Mouse (Mus musculus) midbrain, embryonic 14.5 days (tissue): ENCODE data around the gene Cyba. TPM values are rescaled to one million over a fixed set of nuclear protein-coding genes. Genes with fewer than 3 reads are reported as not detected.

Source experiments
- ATAC-seq: fragments of 200-750 bp; cut with Nextera tagmentation; 2 replicates; pipeline ENCODE4 v1.8.0; 2017; ENCODE audit warnings: moderate number of reproducible peaks, moderate library complexity; ENCODE audit not compliant: low FRiP score, low TSS enrichment
- DNase-seq: peaks from one replicate; pipeline ENCODE4 v3.0.0-alpha.2; 2015
- H3K27ac ChIP-seq: fragments of 300-500 bp; sonication (generic); replicated peaks from 2 replicates; pipeline ENCODE4 v1.5.1; 2014; ENCODE audit warnings: mild to moderate bottlenecking, low read depth, low read length, moderate library complexity
- H3K27me3 ChIP-seq: fragments of 300-500 bp; sonication (generic); 2 replicates; pipeline ENCODE4 v1.6.1; 2014; ENCODE audit warnings: low read length, control low read depth, mixed read lengths; ENCODE audit not compliant: control insufficient read depth, insufficient read depth
- H3K36me3 ChIP-seq: fragments of 300-500 bp; sonication (generic); 2 replicates; pipeline ENCODE4 v1.6.1; 2014; ENCODE audit warnings: low read length, control low read depth; ENCODE audit not compliant: control insufficient read depth, insufficient read depth
- H3K4me1 ChIP-seq: fragments of 300-500 bp; sonication (generic); 2 replicates; pipeline ENCODE4 v1.6.1; 2014; ENCODE audit warnings: mild to moderate bottlenecking, antibody characterized with exemption, low read length, control low read depth; ENCODE audit not compliant: control insufficient read depth, insufficient read depth
- H3K4me2 ChIP-seq: fragments of 300-500 bp; sonication (generic); 2 replicates; pipeline ENCODE4 v1.6.1; 2014; ENCODE audit warnings: mild to moderate bottlenecking, low read length, moderate library complexity
- H3K4me3 ChIP-seq: fragments of 300-500 bp; sonication (generic); replicated peaks from 2 replicates; pipeline ENCODE4 v1.5.1; 2014; ENCODE audit warnings: low read depth, low read length
- H3K9ac ChIP-seq: fragments of 300-500 bp; sonication (generic); replicated peaks from 2 replicates; pipeline ENCODE4 v1.6.1; 2014; ENCODE audit warnings: mild to moderate bottlenecking, low read length, moderate library complexity
- H3K9me3 ChIP-seq: fragments of 300-500 bp; sonication (generic); 2 replicates; pipeline ENCODE4 v1.6.1; 2016; ENCODE audit warnings: low read length, control low read depth, mixed read lengths; ENCODE audit not compliant: control insufficient read depth
- WGBS: fragments of 180-500 bp; shearing (Covaris S2); extraction: QIAGEN DNeasy Blood & Tissue Kit; methylation state at CpG from one replicate; pipeline ENCODE4 v1.1.7; 2014; 5-methylcytosine and 5-hydroxymethylcytosine counted together
- polyA plus RNA-seq: library from polyadenylated mRNA; unstranded; fragments of >200 nt; fragmentation: Nextera tagmentation; extraction: Ambion mirVana; gene quantifications from 2 replicates; pipeline ENCODE4 v1.2.1, GENCODE M21; 2014

Gene Cyba
- polyA plus RNA-seq, 1 experiment from 2014 or later, result 36.2 TPM

DNA sequence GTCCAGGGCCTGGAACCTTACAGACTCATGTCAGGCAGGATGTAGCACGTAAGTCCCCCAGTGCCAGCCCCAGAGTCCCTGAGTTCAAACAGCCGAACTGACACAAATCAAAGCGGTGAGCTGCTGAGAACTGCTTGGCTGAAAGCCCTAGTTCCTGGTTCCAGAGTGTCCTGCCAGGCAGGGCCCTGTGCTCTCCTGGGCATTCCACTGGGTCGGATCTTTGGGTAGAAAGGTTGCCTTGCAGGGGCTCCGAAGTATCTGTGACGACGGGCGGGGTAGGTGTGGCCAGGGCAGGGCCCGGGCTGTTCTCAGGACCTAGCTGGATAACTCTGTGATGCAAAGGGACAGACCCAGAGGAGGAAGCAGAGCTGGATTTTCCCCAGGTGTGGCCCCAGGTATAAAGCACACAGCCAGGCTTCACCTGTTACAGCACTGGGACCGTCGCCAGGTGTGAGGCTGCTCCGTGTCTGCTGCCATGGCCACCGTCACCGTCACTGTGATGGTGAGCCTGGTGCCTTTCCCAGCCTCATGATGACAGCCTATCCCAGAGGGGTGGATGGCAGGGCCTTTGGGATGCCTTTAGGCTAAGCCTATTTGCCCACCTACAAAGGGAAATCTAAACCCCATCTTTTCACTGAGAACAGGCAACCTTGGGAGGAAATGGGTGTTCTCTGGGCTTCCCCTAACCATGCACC lies 11.2 kb downstream of the Cyba start, which contains the start of gene Il17c:
Il17c (plus strand) TSS at position 645 of the 695 bp plus-strand sequence.
- Histone ChIP-seq H3K4me3 (no peak within 1 kb of the TSS), H3K9me3 (no peaks in the 10 kb centered on the region), H3K4me2 (no peak within 1 kb of the TSS), H3K27ac (no peak within 1 kb of the TSS), H3K4me1 (no peaks in the 10 kb centered on the region), H3K27me3 (no peaks in the 10 kb centered on the region), H3K36me3 (peaks cover 26% of the 10 kb centered on the region), H3K9ac (no peak within 1 kb of the TSS)
- ATAC-seq, result no peak
- no peak for DNase-seq
- 84% methylated on average over 14 of the region's 14 CpGs for WGBS

- no peak overlapping the region for H3K4me2 ChIP-seq
- H3K36me3 ChIP-seq, result peaks cover 40% of the 10 kb centered on the region
- DNase-seq (no peak), ATAC-seq (no peak)
- WGBS, result 66% methylated on average over 9 of the region's 9 CpGs
- no peaks in the 10 kb centered on the region for H3K9me3 ChIP-seq
- H3K27me3 ChIP-seq, result no peaks in the 10 kb centered on the region
- no peaks in the 10 kb centered on the region for H3K4me1 ChIP-seq
- no peak overlapping the region for H3K27ac ChIP-seq
- H3K4me3 ChIP-seq, result no peak overlapping the region
- no peak overlapping the region for H3K9ac ChIP-seq
Observed at GRCm38 (mm10) chr8:122419881-122420555, 12.7 kb downstream of the Cyba start.

DNA sequence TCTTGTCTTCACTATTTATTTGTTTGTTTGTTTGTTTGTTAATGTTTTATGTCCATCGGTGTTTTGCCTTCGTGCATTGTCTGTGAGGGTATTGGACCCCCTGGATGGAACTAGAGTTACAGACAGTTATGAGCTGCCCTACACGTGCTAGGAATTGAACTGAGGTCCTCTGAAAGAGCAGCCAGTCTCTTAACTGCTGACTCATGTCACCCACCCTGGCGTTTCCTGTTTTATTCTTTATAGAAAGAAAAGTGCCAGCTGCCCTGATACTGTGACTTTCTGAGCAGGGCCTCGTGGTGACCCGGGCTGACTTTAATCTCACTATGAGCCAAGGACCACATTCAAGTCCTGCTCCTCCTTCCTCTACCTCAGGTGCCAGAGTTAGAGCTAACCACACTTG lies 17.2 kb downstream of the Cyba start:
- no peak overlapping the region for H3K27ac ChIP-seq
- DNase-seq (no peak), ATAC-seq (no peak)
- no peak overlapping the region for H3K4me3 ChIP-seq
- 90% methylated on average over 6 of the region's 6 CpGs for WGBS
- peaks cover 85% of the 10 kb centered on the region for H3K36me3 ChIP-seq
- H3K9ac ChIP-seq, result no peak overlapping the region
- H3K4me1 ChIP-seq, result no peaks in the 10 kb centered on the region
- no peaks in the 10 kb centered on the region for H3K27me3 ChIP-seq
- no peak overlapping the region for H3K4me2 ChIP-seq
- H3K9me3 ChIP-seq, result no peaks in the 10 kb centered on the region

DNA sequence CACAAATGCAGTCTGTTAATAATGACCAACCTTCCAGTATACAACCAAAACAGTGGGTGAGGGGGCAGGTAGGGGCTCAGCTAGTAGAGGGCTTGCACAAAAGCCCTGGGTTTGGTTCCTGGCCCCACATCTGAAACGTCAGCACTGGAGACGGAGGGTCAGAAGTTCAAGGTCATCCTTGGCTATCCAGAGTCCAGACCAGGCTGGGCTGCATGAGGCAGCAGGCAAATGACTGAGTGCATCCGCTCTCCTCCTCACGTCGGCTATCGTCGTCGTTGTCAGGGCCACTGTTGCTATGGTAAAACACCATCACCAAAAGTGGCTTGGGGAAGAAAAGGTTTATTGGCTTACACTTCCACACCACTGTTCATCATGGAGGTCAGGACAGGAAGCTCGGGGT lies 18.4 kb downstream of the Cyba start:
- Histone ChIP-seq H3K4me1 (no peaks in the 10 kb centered on the region), H3K4me2 (no peak overlapping the region), H3K4me3 (no peak overlapping the region), H3K9ac (no peak overlapping the region), H3K36me3 (peaks cover 97% of the 10 kb centered on the region), H3K27me3 (no peaks in the 10 kb centered on the region), H3K27ac (no peak overlapping the region), H3K9me3 (no peaks in the 10 kb centered on the region)
- ATAC-seq, result no peak
- no peak for DNase-seq
- 91% methylated on average over 9 of the region's 9 CpGs for WGBS

DNA sequence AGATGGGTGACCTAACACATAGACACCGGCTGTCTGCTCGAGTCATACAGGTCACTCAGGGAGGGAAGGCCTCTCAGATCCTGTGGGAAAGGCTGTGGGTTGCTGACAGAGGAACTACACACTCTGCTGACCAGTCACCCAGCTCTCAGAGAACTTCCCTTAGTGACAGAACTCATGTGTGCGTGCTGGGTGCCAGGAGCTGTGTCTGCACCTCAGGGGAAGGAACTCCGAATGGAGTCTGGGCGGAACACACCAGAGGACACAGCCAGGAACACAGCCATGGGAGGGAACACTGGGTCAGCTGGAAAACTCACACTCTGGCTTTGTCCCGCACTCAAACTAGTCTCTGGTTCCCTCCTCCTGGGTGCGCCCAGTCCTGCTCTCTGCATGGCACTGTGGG lies 25.1 kb downstream of the Cyba start:
- Histone ChIP-seq H3K36me3 (peaks cover 99% of the 10 kb centered on the region), H3K27me3 (no peaks in the 10 kb centered on the region), H3K9me3 (no peaks in the 10 kb centered on the region), H3K4me3 (no peak overlapping the region), H3K4me2 (no peak overlapping the region), H3K27ac (no peak overlapping the region), H3K4me1 (no peaks in the 10 kb centered on the region), H3K9ac (no peak overlapping the region)
- ATAC-seq (no peak), DNase-seq (no peak)
- 94% methylated on average over 7 of the region's 7 CpGs for WGBS

- Histone ChIP-seq H3K4me3 (no peak overlapping the region), H3K27me3 (no peaks in the 10 kb centered on the region), H3K36me3 (peaks cover 99% of the 10 kb centered on the region), H3K4me2 (no peak overlapping the region), H3K9me3 (no peaks in the 10 kb centered on the region), H3K9ac (no peak overlapping the region), H3K4me1 (no peaks in the 10 kb centered on the region), H3K27ac (no peak overlapping the region)
- DNase-seq, result no peak
- no peak for ATAC-seq
- 95% methylated on average over 9 of the region's 9 CpGs for WGBS
Observed at GRCm38 (mm10) chr8:122405146-122405805, 27.5 kb downstream of the Cyba start.

DNA sequence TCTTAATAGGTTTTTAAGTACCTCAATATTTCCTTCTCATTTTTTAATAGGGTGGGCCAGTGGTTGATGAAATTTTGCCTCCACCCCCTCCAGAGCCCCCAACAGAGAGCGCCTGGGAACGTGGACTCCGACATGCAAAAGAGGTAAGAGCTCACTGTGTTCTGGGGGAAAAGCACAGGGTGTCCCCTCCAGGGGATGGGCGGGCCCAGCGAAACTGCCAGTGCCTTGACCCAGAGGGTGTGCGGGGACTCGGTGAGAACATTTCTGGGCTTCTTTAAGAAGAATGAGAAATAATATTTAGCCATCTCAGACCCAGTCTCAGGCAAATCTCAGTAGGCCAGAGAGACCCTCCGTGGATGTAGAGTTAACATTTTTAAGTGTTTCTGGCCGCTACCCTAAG lies 34.5 kb downstream of the Cyba start:
- Histone ChIP-seq H3K4me2 (no peak overlapping the region), H3K36me3 (peaks cover 94% of the 10 kb centered on the region), H3K9ac (no peak overlapping the region), H3K27me3 (no peaks in the 10 kb centered on the region), H3K9me3 (no peaks in the 10 kb centered on the region), H3K4me1 (no peaks in the 10 kb centered on the region), H3K4me3 (no peak overlapping the region), H3K27ac (no peak overlapping the region)
- DNase-seq, result no peak
- ATAC-seq, result no peak
- WGBS, result 96% methylated on average over 9 of the region's 9 CpGs

DNA sequence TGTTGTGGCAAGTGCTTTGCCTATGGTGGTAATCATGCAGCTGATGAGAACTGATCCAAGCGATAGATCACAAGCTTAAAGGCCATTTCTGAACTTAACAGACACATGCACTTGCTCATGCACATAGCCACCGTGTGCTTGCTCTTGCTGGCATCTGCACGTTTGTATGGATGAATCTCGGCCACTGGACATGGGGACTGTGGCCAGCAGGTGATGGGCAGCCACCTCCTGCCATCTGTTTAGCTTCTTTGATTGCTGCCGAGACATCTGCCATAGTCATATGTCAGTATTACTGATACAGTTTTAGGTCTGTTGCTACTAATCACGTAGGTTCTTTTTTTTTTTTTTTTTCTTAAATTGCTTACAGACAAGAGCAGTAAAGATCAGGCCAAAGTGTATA lies 37.4 kb downstream of the Cyba start:
- no peaks in the 10 kb centered on the region for H3K27me3 ChIP-seq
- H3K27ac ChIP-seq, result no peak overlapping the region
- no peaks in the 10 kb centered on the region for H3K9me3 ChIP-seq
- no peaks in the 10 kb centered on the region for H3K4me1 ChIP-seq
- peaks cover 89% of the 10 kb centered on the region for H3K36me3 ChIP-seq
- no peak overlapping the region for H3K9ac ChIP-seq
- no peak overlapping the region for H3K4me3 ChIP-seq
- no peak overlapping the region for H3K4me2 ChIP-seq
- 92% methylated on average over 6 of the region's 6 CpGs for WGBS
- no peak for ATAC-seq
- DNase-seq, result no peak

- Histone ChIP-seq H3K9ac (no peak overlapping the region), H3K27ac (no peak overlapping the region), H3K4me1 (no peaks in the 10 kb centered on the region), H3K4me3 (no peak overlapping the region), H3K9me3 (no peaks in the 10 kb centered on the region), H3K4me2 (no peak overlapping the region), H3K27me3 (no peaks in the 10 kb centered on the region), H3K36me3 (peaks cover 88% of the 10 kb centered on the region)
- DNase-seq, result no peak
- no peak for ATAC-seq
Observed at GRCm38 (mm10) chr8:122393717-122394116, 39.0 kb downstream of the Cyba start.
